Mouse (Mus musculus): ENCODE measurements around the gene Npvf. TPM values are rescaled to one million over a fixed set of nuclear protein-coding genes. Genes with fewer than 3 reads are reported as not detected.

Npvf gene
- polyA plus RNA-seq, 1 experiment from 2014 or later: not detected

DNA sequence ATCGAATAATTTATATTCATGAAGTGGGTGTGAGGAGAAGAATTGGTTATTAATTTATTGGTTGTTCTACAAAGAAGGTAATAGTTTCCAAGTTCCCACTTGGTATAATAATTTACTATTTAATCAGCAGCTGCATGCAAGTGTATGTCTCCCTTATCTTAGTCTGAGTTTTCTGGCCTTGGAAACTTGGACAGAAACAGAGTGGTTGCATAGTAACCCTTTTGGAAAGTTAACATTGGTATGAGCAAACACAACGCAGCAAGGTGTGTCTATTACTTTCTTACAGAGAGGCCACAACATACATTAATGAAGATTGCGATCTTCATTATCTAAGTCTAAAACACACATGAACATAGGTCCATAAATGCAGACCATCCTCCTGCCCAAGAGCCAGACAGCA lies 10.0 kb upstream of the Npvf start:
- Histone ChIP-seq H3K27me3 (no peaks in the 10 kb centered on the region), H3K4me2 (replicated peaks) (no peak overlapping the region), H3K4me1 (0 out of 2 replicates have a peak, but pooled peaks cover 4% of the 10 kb centered on the region), H3K9ac (no peak overlapping the region), H3K36me3 (no peaks in the 10 kb centered on the region), H3K9me3 (no peaks in the 10 kb centered on the region), H3K27ac (no peak overlapping the region), H3K4me3 (no peak overlapping the region)
- WGBS: 93% methylated on average over 3 of the region's 3 CpGs
- no peak for ATAC-seq (ENCODE audit: insufficient number of reproducible peaks, insufficient read depth, low FRiP score, low TSS enrichment)

DNA sequence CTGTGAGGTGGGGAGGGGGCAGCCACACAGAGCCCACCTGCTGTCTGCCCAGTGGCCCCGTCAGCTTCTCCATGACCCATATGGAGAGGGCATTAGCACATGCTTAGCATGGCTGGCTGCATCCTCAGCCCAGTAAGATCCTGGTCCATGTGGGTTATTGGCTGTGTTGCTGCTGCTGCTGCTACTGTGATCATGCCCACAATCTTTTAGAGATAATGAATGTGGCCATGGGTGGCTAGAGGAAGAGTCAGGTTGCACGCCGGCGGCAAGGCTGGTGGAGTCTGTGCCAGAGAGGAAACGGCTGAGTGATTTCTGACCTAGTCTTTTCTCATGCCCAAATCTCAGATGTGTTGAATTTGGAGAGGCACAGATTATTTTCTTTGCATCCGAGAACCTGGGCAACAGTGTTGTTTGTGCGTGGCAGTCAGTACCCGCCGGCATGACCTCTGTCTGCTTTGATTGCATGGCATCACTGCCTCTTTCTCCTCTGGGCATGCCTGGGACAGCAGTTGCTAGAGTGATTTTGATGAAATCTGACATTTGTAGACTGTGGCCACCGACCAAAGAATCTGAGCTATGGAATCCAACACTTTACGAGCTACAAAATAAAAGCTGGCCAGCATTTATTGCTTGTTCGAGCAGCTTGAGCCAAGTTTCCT lies 8.8 kb upstream of the Npvf start:
- no peak overlapping the region for H3K27ac ChIP-seq
- no peaks in the 10 kb centered on the region for H3K27me3 ChIP-seq
- no peak for ATAC-seq (ENCODE audit: insufficient number of reproducible peaks, insufficient read depth, low FRiP score, low TSS enrichment)
- 0 out of 2 replicates have a peak, but pooled peaks cover 4% of the 10 kb centered on the region for H3K4me1 ChIP-seq
- no peak overlapping the region for H3K9ac ChIP-seq
- WGBS: 67% methylated on average over 12 of the region's 12 CpGs
- H3K9me3 ChIP-seq: no peaks in the 10 kb centered on the region
- no peaks in the 10 kb centered on the region for H3K36me3 ChIP-seq
- H3K4me3 ChIP-seq: no peak overlapping the region
- H3K4me2 ChIP-seq (replicated peaks): no peak overlapping the region

DNA sequence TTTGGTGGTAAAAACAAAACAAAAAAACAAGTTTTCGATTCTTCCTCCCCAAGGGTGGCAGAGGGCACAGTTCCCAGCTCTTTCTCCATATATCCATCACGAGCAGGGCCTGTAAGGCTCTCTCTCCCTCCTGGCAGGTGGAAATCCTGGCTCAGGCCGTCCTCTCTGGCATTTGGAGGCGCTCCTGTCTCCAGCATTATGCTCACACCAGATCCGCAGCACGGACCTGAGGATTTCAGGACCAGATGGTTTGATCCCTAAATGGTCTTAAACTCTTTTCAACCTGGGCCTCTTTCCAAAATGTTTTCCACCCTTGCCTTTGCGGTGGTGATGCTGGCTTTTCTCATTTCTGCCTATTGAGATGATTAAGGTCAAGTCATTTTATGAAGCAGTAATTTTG lies 7.5 kb upstream of the Npvf start:
- Histone ChIP-seq H3K36me3 (no peaks in the 10 kb centered on the region), H3K27me3 (no peaks in the 10 kb centered on the region), H3K4me1 (0 out of 2 replicates have a peak, but pooled peaks cover 4% of the 10 kb centered on the region), H3K4me2 (replicated peaks) (no peak overlapping the region), H3K9me3 (no peaks in the 10 kb centered on the region), H3K27ac (no peak overlapping the region), H3K9ac (no peak overlapping the region), H3K4me3 (no peak overlapping the region)
- WGBS: 70% methylated on average over 7 of the region's 7 CpGs
- ATAC-seq (ENCODE audit: insufficient number of reproducible peaks, insufficient read depth, low FRiP score, low TSS enrichment): no peak

DNA sequence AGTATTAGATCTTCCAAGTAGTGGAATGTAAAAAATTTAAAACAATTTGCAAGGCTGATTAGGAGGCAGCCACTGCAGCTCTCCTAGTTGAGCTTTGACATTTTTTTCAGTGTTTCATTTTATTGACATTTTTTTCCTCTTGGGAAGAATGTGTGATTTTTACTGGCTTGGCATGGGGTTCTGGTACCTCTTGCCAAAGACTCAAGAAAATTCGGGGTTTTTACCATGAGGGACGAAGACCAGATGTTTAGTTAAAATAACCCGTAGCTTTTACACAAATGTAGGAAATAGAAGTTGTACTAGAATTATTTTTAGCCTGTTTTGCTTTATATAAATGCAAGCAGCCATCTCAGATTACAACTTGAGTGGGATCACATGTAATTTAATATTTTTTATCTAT lies 4.2 kb upstream of the Npvf start:
- ATAC-seq (ENCODE audit: insufficient number of reproducible peaks, insufficient read depth, low FRiP score, low TSS enrichment): no peak
- no peak overlapping the region for H3K9ac ChIP-seq
- H3K36me3 ChIP-seq: no peaks in the 10 kb centered on the region
- WGBS: 51% methylated on average over 3 of the region's 3 CpGs
- no peak overlapping the region for H3K4me3 ChIP-seq
- no peaks in the 10 kb centered on the region for H3K9me3 ChIP-seq
- 0 out of 2 replicates have a peak, but pooled peaks cover 4% of the 10 kb centered on the region for H3K4me1 ChIP-seq
- no peak overlapping the region for H3K27ac ChIP-seq
- no peak overlapping the region for H3K4me2 ChIP-seq (replicated peaks)
- no peaks in the 10 kb centered on the region for H3K27me3 ChIP-seq

DNA sequence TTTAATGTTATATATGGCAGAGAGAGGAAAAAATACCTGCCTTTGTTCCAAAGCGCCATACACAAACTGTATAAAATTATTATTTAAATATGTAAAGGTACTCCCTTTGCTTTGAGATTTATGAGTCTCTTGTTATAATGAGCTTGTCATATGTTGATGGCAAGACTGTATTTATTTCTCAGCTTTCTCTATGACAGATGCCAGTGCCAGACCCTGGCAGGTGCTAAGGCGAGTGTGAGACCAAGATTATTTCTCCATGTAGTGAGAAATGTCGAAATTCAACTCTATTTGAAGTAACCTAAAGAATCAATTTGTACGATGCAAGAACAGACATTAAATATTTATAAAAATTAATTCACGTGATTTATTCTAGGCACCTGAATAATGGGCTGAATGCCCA lies 3.8 kb upstream of the Npvf start:
- Histone ChIP-seq H3K4me2 (replicated peaks) (no peak overlapping the region), H3K27me3 (no peaks in the 10 kb centered on the region), H3K4me3 (no peak overlapping the region), H3K36me3 (no peaks in the 10 kb centered on the region), H3K9ac (no peak overlapping the region), H3K4me1 (0 out of 2 replicates have a peak, but pooled peaks cover 4% of the 10 kb centered on the region), H3K9me3 (no peaks in the 10 kb centered on the region), H3K27ac (no peak overlapping the region)
- WGBS: 83% methylated on average over 5 of the region's 5 CpGs
- ATAC-seq (ENCODE audit: insufficient number of reproducible peaks, insufficient read depth, low FRiP score, low TSS enrichment): no peak

DNA sequence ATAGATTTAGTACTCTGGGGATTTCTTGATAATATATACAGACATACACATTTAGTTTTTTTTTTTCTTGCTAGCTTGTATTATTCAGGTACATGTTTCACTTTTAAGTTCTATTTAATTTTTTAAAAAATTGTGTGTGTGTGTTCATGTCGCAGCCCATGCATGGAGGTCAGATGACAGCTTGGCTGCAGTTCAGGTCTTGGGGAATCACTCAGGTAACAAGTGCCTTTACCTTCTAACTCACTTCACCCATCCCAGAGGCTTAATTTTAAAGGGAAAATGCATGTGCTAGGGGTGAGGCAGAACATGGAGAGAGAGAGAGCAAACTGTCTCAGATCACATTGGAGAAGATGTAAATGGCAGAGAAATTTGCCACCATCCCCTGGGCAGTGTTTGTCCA lies 2.2 kb upstream of the Npvf start:
- no peaks in the 10 kb centered on the region for H3K27me3 ChIP-seq
- ATAC-seq (ENCODE audit: insufficient number of reproducible peaks, insufficient read depth, low FRiP score, low TSS enrichment): no peak
- no peak overlapping the region for H3K4me3 ChIP-seq
- H3K9ac ChIP-seq: no peak overlapping the region
- H3K4me1 ChIP-seq: 0 out of 2 replicates have a peak, but pooled peaks cover 3% of the 10 kb centered on the region
- H3K4me2 ChIP-seq (replicated peaks): no peak overlapping the region
- no peaks in the 10 kb centered on the region for H3K36me3 ChIP-seq
- no peaks in the 10 kb centered on the region for H3K9me3 ChIP-seq
- no peak overlapping the region for H3K27ac ChIP-seq
- WGBS: 87% methylated on average over 1 of the region's 1 CpGs

DNA sequence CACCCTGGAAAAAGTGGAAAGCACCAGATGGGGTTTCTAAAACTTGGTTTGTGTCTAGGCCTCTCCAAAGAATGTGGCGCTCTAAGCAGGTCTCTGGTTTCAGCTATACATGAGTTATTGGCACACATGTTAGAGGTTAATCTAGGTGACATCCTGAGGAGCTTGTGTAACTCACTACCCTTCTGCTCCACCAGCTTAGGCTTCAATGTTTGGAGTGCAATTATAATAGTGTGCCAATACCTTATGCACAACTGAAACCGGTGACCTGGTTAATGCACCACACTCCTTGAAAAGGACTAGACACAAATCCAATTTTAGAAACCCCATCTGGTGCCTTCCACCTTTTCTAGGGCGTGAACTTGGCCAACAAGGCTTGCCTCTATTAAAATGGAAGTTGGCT lies 1.7 kb upstream of the Npvf start:
- WGBS: 80% methylated on average over 3 of the region's 3 CpGs
- no peak overlapping the region for H3K4me3 ChIP-seq
- no peaks in the 10 kb centered on the region for H3K9me3 ChIP-seq
- ATAC-seq (ENCODE audit: insufficient number of reproducible peaks, insufficient read depth, low FRiP score, low TSS enrichment): no peak
- H3K4me2 ChIP-seq (replicated peaks): no peak overlapping the region
- no peaks in the 10 kb centered on the region for H3K36me3 ChIP-seq
- H3K27ac ChIP-seq: no peak overlapping the region
- H3K27me3 ChIP-seq: no peaks in the 10 kb centered on the region
- H3K4me1 ChIP-seq: no peaks in the 10 kb centered on the region
- H3K9ac ChIP-seq: no peak overlapping the region

DNA sequence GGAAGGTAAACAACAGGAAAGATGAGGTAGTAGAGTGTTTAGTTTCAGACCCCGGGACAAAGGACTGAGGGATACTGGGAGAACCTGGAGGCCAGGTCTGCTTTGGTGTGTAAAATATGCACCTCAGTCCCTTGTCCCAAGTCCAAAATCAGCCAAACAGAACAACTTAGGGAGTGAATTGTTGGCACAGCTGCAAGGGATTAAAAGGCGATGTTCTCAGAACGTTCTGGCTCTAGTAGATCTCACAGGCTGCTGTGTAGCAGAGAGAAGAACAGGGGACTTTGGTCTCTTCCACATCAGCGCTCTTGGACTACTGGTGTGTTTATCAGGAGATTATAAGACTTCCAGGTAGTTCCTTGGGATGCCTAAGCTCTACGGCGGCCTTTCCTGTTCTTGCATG lies 6.6 kb downstream of the Npvf start:
- H3K36me3 ChIP-seq: no peaks in the 10 kb centered on the region
- no peak overlapping the region for H3K4me3 ChIP-seq
- ATAC-seq (ENCODE audit: insufficient number of reproducible peaks, insufficient read depth, low FRiP score, low TSS enrichment): no peak
- H3K9me3 ChIP-seq: no peaks in the 10 kb centered on the region
- peaks cover 2% of the 10 kb centered on the region; the same call in 1 of the 2 replicates for H3K4me1 ChIP-seq
- H3K27ac ChIP-seq: no peak overlapping the region; the same call in 1 of the 2 replicates
- H3K4me2 ChIP-seq (replicated peaks): no peak overlapping the region
- no peak overlapping the region for H3K9ac ChIP-seq
- no peaks in the 10 kb centered on the region for H3K27me3 ChIP-seq
- WGBS: 66% methylated on average over 6 of the region's 6 CpGs

DNA sequence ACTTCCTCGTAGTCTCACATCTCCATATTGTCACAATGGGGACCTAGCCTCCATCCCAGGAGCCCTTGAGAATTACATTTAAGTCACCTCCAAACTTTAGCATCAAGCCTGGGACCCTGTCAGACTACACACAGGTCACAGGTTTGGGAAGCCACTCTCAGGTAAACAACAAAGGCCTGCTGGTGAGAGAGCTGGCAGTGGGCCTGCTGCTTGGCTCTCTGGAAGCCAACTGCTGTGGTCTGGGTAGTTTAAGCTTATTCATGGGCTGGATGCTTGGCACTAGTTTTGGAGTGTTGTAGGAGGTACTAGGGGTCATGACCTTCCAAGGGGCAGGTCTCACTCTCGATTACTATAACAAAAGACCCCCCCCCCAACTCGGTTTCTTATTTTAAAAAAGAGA lies 7.6 kb downstream of the Npvf start:
- no peaks in the 10 kb centered on the region for H3K36me3 ChIP-seq
- no peaks in the 10 kb centered on the region for H3K27me3 ChIP-seq
- no peaks in the 10 kb centered on the region for H3K9me3 ChIP-seq
- WGBS: 48% methylated on average over 3 of the region's 3 CpGs
- no peak overlapping the region for H3K4me2 ChIP-seq (replicated peaks)
- peaks cover 7% of the 10 kb centered on the region for H3K4me1 ChIP-seq
- H3K27ac ChIP-seq: no peak overlapping the region
- no peak for ATAC-seq (ENCODE audit: insufficient number of reproducible peaks, insufficient read depth, low FRiP score, low TSS enrichment)
- no peak overlapping the region for H3K4me3 ChIP-seq
- no peak overlapping the region for H3K9ac ChIP-seq

DNA sequence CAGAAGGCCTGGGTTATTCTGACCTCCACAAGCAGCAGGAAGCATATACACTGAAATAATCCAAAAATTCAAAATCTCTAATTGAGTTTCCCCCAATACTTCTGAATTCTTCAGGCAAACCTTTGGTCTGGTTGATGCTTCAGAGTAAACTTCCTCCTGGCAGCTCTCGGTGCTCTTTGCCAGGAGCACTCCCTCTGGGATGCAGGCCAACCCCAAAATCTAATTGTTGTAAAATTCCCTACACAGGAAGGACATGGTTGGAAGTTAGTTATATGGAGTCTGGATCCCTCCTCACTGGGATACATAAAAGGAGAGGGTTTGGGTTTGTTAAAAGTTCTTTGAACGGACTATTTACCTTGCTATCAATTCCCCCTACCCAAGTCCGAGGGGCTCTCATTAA lies 9.5 kb downstream of the Npvf start:
- Histone ChIP-seq H3K36me3 (no peaks in the 10 kb centered on the region), H3K4me1 (peaks cover 8% of the 10 kb centered on the region), H3K9me3 (no peaks in the 10 kb centered on the region), H3K4me3 (no peak overlapping the region), H3K27ac (no peak overlapping the region), H3K27me3 (no peaks in the 10 kb centered on the region), H3K4me2 (replicated peaks) (no peak overlapping the region), H3K9ac (no peak overlapping the region)
- 61% methylated on average over 3 of the region's 3 CpGs for WGBS
- no peak for ATAC-seq (ENCODE audit: insufficient number of reproducible peaks, insufficient read depth, low FRiP score, low TSS enrichment)

DNA sequence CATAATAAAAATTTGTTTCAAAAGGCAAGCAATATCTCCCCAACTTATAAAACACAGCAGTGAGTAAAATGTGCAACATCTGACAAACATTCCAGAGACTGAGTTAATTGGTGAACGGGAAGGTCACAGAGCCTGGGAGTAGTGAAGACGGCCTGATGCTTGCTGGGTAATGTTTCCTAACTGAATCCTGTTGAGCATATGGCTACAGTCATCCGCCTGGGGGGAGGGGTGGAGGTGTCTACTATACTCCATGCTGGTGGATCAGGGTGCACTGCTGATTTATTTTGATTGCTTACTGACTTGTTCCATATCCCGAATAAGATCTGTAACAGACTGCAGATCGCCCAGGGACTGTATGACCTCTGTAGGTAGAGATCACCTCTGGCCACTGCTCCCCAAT lies 12.3 kb downstream of the Npvf start:
- no peak for ATAC-seq (ENCODE audit: insufficient number of reproducible peaks, insufficient read depth, low FRiP score, low TSS enrichment)
- no peak overlapping the region for H3K27ac ChIP-seq
- no peaks in the 10 kb centered on the region for H3K27me3 ChIP-seq
- H3K36me3 ChIP-seq: no peaks in the 10 kb centered on the region
- H3K4me1 ChIP-seq: peaks cover 10% of the 10 kb centered on the region
- H3K4me3 ChIP-seq: no peak overlapping the region
- no peak overlapping the region for H3K9ac ChIP-seq
- no peaks in the 10 kb centered on the region for H3K9me3 ChIP-seq
- 35% methylated on average over 5 of the region's 5 CpGs for WGBS
- no peak overlapping the region for H3K4me2 ChIP-seq (replicated peaks)

DNA sequence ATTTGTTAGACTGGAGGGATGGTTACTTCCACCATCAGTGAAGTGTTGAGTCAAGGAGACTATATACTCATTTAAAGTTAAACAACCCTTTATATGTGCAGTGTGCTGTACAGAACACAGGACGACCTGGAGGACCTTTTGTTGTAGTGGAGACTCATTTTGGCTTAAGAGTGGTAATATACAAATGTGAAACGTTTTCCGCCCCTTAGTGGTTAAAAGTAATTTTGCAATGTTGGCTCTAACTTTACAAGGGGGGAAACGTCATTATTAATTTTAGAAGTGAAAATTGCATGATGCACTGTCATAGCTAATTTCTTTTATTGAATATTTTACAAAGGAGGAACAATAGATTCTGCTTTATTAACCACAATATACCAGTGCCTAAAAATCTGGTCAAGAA lies 13.9 kb downstream of the Npvf start:
- Histone ChIP-seq H3K9me3 (no peaks in the 10 kb centered on the region), H3K4me3 (no peak overlapping the region), H3K27me3 (no peaks in the 10 kb centered on the region), H3K27ac (no peak overlapping the region), H3K4me1 (peaks cover 10% of the 10 kb centered on the region), H3K4me2 (replicated peaks) (no peak overlapping the region), H3K9ac (no peak overlapping the region), H3K36me3 (no peaks in the 10 kb centered on the region)
- no peak for ATAC-seq (ENCODE audit: insufficient number of reproducible peaks, insufficient read depth, low FRiP score, low TSS enrichment)
- WGBS: 78% methylated on average over 4 of the region's 4 CpGs
